Mouse (Mus musculus): ENCODE data around the gene Rai14.
A peak's percentile ranks its signal among the peaks of the same experiment; 100 is the strongest.
"Not testable (repeated sequence)": the region's sequence is repeated elsewhere in the genome, so short reads cannot be mapped to it uniquely, and the experiment has no call there.

Rai14 gene

GRCm38 (mm10) chr15:10598259-10599225 lies 115.9 kb downstream of the Rai14 start:
- peak in 1 of 2 experiments; percentile 4 for DNase-seq

DNA sequence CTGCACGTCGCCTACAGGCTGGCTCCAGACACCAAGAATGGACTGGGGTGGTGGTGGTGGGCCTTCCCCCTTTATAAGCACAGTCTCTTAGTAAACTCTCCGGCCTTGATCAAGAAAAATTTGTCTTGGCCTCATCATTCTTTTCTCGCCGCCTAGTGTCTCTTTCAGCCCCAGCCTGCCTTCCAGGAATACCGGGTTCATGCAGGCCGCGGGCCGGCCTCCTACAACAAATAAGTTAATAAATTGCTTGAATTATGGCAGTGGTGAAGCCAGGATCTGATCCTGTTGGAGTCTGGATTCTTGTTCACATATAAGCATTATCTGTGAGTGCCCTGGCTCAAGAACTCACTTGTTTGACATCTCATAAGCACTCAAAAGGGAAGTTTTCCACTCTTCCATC lies 117.6 kb downstream of the Rai14 start:
- peak; percentile 18 to 27 for DNase-seq

- DNase-seq = no peak
Measured at GRCm38 (mm10) chr15:10595408-10595807, 119.0 kb downstream of the Rai14 start.

DNA sequence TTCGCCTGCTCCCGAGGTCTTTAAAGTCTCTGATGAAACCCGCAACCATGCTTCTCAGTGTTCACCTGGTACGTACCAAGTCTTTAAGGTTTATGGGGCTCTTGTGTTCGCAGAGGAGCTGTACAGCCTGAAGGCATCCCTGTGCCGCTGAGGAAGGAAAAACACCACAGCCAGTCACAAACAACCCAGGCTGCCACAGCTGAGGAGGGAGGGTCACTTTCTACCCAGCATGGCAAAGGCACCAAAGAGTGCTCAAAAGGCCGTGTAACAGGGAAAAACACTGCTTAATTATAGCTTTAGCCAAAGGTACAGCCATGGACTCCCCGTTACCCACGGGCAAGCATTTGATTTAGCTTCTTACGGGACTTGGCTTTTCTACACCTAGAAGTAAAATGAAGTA lies 119.5 kb downstream of the Rai14 start:
- no peak for DNase-seq

GRCm38 (mm10) chr15:10593094-10593493 lies 121.3 kb downstream of the Rai14 start:
- DNase-seq = no peak

- DNase-seq = no peak
Measured at GRCm38 (mm10) chr15:10586565-10586964, 127.9 kb downstream of the Rai14 start.

DNA sequence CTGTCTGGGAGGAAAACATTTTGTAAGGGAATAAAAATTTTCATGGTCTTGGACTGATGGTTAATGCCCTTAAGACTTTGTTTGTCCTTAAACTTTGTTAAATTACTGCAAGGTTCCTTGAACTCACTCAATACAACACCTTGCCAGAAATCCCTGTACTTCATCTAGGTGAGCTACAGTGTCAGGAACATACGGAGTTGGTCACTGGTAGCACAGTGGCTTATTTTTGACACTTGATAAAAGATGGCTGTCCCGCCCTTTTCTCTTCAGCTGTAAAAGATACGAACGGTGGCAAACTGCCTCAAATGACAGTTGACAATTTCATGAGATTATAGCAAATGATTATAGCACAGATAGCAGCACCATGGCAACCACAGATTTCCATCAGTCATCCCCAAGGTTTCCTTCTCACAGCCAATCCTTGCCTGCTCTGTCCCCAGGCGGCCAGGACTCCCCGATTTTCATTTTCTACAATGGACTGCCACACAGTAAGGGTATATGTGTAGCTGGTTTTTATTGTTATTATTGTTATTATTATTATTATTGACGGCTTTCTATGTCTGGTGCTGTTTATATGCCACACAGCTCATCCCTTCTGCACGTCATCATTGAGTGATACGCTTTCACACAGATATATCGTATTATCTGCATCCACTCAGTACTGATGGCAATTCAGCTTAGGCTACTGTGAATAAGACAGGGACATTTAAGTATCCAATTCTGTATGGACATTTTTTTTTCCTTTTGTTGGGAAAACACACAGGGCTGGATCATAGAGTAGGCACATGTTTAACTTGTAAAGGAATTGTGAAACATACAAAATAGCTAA lies 129.9 kb downstream of the Rai14 start:
- DNase-seq = no peak

DNA sequence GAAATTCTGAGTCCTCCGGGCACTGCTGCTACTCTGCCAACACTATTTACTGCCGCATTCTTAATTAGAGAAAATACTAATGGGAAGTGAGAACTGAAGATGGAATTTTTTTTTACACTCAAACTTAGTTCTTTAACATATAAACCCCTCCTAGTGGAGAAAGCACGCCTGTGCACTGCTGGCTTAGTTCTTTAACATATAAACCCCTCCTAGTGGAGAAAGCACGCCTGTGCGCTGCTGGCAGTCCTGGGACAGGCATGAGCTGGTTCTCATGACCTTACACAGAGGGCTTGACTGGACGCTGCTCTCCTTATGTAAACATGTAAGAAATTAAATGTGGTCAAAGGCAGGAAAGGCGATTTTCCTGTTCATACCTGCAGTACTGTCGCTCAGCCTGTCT lies 131.0 kb downstream of the Rai14 start:
- DNase-seq = peak; percentile 64 to 73

- no peak for DNase-seq
Measured at GRCm38 (mm10) chr15:10579159-10579558, 135.3 kb downstream of the Rai14 start.

- DNase-seq = no peak
Measured at GRCm38 (mm10) chr15:10566486-10566885, 147.9 kb downstream of the Rai14 start.

DNA sequence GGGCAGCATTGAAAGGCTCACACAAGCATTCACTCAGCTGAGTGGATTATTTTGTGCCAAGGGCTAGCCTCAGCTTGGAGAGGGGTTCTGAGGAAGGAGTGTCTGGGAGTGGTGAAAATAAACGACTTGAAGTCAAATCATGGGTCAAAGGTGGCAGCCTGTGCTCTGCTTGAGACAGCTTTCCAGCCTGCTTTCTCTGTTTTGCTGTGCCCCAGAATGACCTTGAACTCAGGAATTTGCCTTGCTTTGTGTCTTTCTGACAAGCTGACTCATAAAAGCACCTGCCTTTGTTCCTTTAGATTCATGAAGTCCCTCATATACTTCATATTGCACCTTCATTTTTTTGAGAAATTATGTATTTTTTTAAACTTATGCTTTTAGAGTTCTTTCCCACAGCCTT lies 150.2 kb downstream of the Rai14 start:
- DNase-seq = no peak

- DNase-seq = no peak
Measured at GRCm38 (mm10) chr15:10562281-10562680, 152.1 kb downstream of the Rai14 start.

DNA sequence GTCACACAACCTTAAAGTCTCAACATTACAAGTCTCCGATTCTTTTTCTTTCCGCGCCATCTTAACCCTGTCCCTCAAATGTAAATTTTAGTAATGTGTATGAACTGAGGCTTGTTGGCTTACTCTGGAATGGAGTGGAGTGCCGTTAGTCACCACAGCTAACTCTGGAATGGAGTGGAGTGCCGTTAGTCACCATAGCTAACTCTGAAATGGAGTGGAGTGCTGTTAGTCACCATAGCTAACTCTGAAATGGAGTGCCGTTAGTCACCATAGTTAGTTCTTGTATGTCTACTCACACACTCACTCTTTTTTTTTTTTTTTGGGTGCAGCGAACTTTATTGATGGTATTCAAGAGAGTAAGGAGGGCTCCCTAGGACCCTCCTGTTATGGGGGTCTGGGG lies 154.4 kb downstream of the Rai14 start:
- DNase-seq = no peak

DNA sequence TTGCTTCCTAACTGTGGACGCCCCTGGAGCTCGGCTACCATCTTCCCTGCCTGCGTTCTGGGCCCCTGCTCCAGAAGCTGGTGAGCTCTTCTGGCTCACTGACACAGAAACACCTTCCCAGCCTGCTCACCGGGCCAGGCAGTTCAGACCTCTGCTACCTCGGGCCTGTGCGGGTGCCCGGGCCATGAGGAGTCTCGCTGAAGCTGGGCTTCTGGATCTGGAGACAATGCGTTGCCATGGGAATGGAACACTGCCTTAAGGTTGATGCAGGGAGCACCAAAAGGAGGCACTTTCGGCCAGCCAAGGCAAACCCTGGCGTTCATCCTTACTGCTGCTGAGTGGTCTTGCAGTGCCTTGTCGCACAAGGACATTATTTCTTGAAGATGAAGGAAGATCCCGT lies 156.0 kb downstream of the Rai14 start, which contains the start of gene Ttc23l:
Gene Ttc23l, minus strand, starts transcription at position 204 of the 400 bp plus-strand sequence.
- DNase-seq = no peak

DNA sequence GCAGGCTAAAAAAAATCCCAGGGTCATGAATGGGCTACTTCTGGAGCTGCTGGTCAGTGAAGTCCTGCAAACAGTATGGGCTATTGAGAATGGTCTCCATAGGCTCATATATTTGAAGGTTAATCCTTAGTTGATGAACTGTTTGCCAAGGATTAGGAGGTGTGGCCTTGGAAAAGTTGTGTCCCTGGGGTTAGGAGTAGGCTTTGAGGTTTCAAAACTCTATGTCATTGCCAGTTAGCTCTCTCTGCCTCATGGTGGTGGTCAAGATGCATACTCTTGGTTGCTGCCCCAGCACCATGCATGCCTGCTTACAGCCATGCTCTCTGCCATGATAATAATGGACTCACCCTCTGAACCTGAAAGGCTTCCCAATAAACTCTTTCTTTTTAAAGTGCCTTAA lies 160.1 kb downstream of the Rai14 start:
- no peak for DNase-seq

GRCm38 (mm10) chr15:10540271-10541088 lies 173.9 kb downstream of the Rai14 start:
- DNase-seq = peak in 1 of 2 experiments; percentile 11

DNA sequence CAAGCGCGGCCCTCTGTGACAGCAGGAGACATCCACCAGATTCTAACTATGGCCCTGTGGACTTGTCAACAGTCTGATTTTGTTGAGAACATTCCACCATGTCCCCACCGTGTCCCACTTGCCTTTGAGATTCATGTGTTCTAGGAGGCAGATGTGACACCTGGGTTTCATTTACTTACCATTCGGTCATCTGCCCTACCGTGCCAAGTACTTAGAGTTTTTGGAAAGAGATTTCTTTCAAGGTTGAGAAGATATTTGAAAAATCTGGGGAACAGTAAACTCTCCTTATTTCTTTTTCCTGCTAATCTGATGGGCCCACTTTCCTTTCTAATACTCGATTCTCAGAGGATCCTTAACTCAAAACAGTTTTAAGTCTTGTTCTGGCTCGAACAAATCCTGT lies 178.5 kb downstream of the Rai14 start:
- no peak for DNase-seq

GRCm38 (mm10) chr15:10534591-10534990 lies 179.8 kb downstream of the Rai14 start:
- DNase-seq = no peak

DNA sequence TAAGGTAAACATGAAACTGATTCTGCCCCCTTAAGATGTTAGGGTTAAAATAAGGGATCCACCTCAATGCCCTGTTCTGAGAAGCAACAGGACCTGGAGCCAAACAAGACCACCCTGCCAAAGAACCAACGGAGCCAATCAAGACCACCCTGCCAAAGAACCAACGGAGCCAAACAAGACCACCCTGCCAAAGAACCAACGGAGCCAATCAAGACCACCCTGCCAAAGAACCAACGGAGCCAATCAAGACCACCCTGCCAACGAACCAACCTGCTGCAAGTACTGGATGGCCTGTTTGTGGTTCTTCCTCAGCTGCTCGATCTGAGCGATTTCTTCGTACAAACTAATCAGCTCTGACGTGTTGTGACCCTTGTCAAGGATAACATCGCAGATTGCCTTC lies 181.1 kb downstream of the Rai14 start:
- not testable (repeated sequence) for DNase-seq

- DNase-seq = no peak
Measured at GRCm38 (mm10) chr15:10531352-10531751, 183.1 kb downstream of the Rai14 start.

GRCm38 (mm10) chr15:10525896-10526295 lies 188.5 kb downstream of the Rai14 start:
- no peak for DNase-seq

Data from kidney, adult 8-10 months (tissue).